Mouse (Mus musculus): ENCODE data around the gene Tnfrsf14. TPM values are rescaled to one million over a fixed set of nuclear protein-coding genes. Genes with fewer than 3 reads are reported as not detected.

The Tnfrsf14 gene
- 10 to 100 TPM; 50.3 to 56.6 TPM for total RNA-seq (2023)

GRCm38 (mm10) chr4:154928395-154929087, at the start of gene Tnfrsf14:
Gene Tnfrsf14 (minus strand): TSS chr4:154928563.

GRCm38 (mm10) chr4:154963901-154964580, 35.7 kb upstream of the Tnfrsf14 start, which contains the start of gene Pank4:
Gene Pank4 (plus strand): TSS chr4:154964123.

GRCm38 (mm10) chr4:154960690-154961225, 32.4 kb upstream of the Tnfrsf14 start, which contains the start of gene Hes5:
Gene Hes5 (plus strand): TSS chr4:154960923.

GRCm38 (mm10) chr4:154898506-154899446, 29.6 kb downstream of the Tnfrsf14 start, which contains the start of gene Fam213b:
Gene Fam213b (minus strand): TSS chr4:154899135.

Other genes with a start within 250 kb of the Tnfrsf14 start
- gene Ttc34, start 91.1 kb downstream of the Tnfrsf14 start, total RNA-seq (2023): not detected
- gene Mmel1, start 59.0 kb downstream of the Tnfrsf14 start, total RNA-seq (2023): not detected
- 1 to 10 TPM; 1.7 to 2.0 TPM for gene Fam213b, start 29.4 kb downstream of the Tnfrsf14 start, total RNA-seq (2023)
- gene Hes5, start 32.4 kb upstream of the Tnfrsf14 start, total RNA-seq (2023): 10 to 100 TPM; 15.1 to 19.4 TPM
- 100 to 1,000 TPM; 100 to 101 TPM for gene Pank4, start 35.6 kb upstream of the Tnfrsf14 start, total RNA-seq (2023)
- gene Plch2, start 128.2 kb upstream of the Tnfrsf14 start, total RNA-seq (2023): not detected
- 10 to 100 TPM in 1 of 2 experiments, 1 to 10 TPM in 1; 9.2 to 16.4 TPM for gene Pex10, start 138.5 kb upstream of the Tnfrsf14 start, total RNA-seq (2023)
- gene Rer1, start 157.8 kb upstream of the Tnfrsf14 start, total RNA-seq (2023): 10 to 100 TPM; 53.9 to 54.2 TPM
- 1 to 10 TPM; 3.3 to 4.2 TPM for gene Morn1, start 158.0 kb upstream of the Tnfrsf14 start, total RNA-seq (2023)